Comparison of ENCODE assay signal across 8 mouse cellular contexts in genomic region chr17:50698410-50698809, GRCm38 (mm10).
A peak's percentile ranks its signal among the peaks of the same experiment; 100 is the strongest.
DNase-seq lines count a peak whose midpoint lies in the region; ATAC-seq and TF ChIP-seq lines count a peak whose summit lies in the region.
"Not testable (repeated sequence)": the region's sequence is repeated elsewhere in the genome, so short reads cannot be mapped to it uniquely, and the experiment has no call there.

No protein-coding gene starts in this region.

- H3K36me3 ChIP-seq in forebrain, embryonic 13.5 days (ENCODE audit: poor library complexity, severe bottlenecking); heart, embryonic 10.5 days; hindbrain, embryonic 12.5 days; intestine, postnatal 0 days (ENCODE audit: control insufficient read depth, insufficient read depth); limb, embryonic 14.5 days (ENCODE audit: control insufficient read depth, insufficient read depth, low read length); neural tube, embryonic 11.5 days (ENCODE audit: control insufficient read depth, insufficient read depth, low read length): not testable (repeated sequence)

- TF ChIP-seq CTCF in intestine, postnatal 0 days (IDR thresholded peaks at IDR 0.05; ENCODE audit: low read depth) = not testable (repeated sequence)

- H3K9me3 ChIP-seq in forebrain, embryonic 13.5 days (replicated peaks); heart, embryonic 10.5 days; hindbrain, embryonic 12.5 days (replicated peaks); intestine, postnatal 0 days (ENCODE audit: control insufficient read depth); limb, embryonic 14.5 days (ENCODE audit: control insufficient read depth, low read length); neural tube, embryonic 11.5 days (ENCODE audit: control insufficient read depth, low read length): not testable (repeated sequence)

- peak overlapping the region; percentile 56 for H3K4me2 ChIP-seq in forebrain, embryonic 13.5 days
- H3K4me2 ChIP-seq in hindbrain, embryonic 12.5 days (replicated peaks) = peak overlapping the region; percentile 47
- peak overlapping the region; percentile 54 for H3K4me2 ChIP-seq in intestine, postnatal 0 days (replicated peaks; ENCODE audit: low read depth)
- peak overlapping the region; percentile 31; the same call in 1 of the 2 replicates for H3K4me2 ChIP-seq in limb, embryonic 14.5 days (replicated peaks; ENCODE audit: low read depth, low read length, severe bottlenecking)
- peak overlapping the region; percentile 7; the same call in 1 of the 2 replicates for H3K4me2 ChIP-seq in neural tube, embryonic 11.5 days (ENCODE audit: low read depth)

- WGBS in forebrain, embryonic 13.5 days = 3% methylated on average over 36 of the region's 39 CpGs
- 7% methylated on average over 37 of the region's 39 CpGs for WGBS in heart, embryonic 10.5 days
- 2% methylated on average over 39 of the region's 39 CpGs for WGBS in hindbrain, embryonic 12.5 days
- 3% methylated on average over 34 of the region's 39 CpGs for WGBS in intestine, postnatal 0 days
- 2% methylated on average over 32 of the region's 39 CpGs for WGBS in limb, embryonic 14.5 days
- WGBS in neural tube, embryonic 11.5 days = 2% methylated on average over 33 of the region's 39 CpGs

- not testable (repeated sequence) for H3K9ac ChIP-seq in forebrain, embryonic 13.5 days; hindbrain, embryonic 12.5 days; intestine, postnatal 0 days (ENCODE audit: low read depth, low read length); limb, embryonic 14.5 days (ENCODE audit: low read depth, low read length, severe bottlenecking); neural tube, embryonic 11.5 days (ENCODE audit: low read length)

- not testable (repeated sequence) for H3K4me1 ChIP-seq in forebrain, embryonic 13.5 days; heart, embryonic 10.5 days; hindbrain, embryonic 12.5 days; intestine, postnatal 0 days (replicated peaks; ENCODE audit: control insufficient read depth, insufficient read depth, low read length); limb, embryonic 14.5 days (ENCODE audit: control insufficient read depth, insufficient read depth, low read length); neural tube, embryonic 11.5 days (ENCODE audit: control insufficient read depth, insufficient read depth, low read length)

- not testable (repeated sequence) for H3K27ac ChIP-seq in forebrain, embryonic 13.5 days; heart, embryonic 10.5 days; hindbrain, embryonic 12.5 days; intestine, postnatal 0 days (ENCODE audit: low read depth, low read length); limb, embryonic 14.5 days (replicated peaks; ENCODE audit: low read depth, low read length); neural tube, embryonic 11.5 days (ENCODE audit: low read depth, low read length)

- H3K4me3 ChIP-seq in forebrain, embryonic 13.5 days = peak overlapping the region; percentile 23; the same call in 1 of the 2 replicates
- peak overlapping the region; percentile 33 for H3K4me3 ChIP-seq in heart, embryonic 10.5 days
- peak overlapping the region; percentile 19 for H3K4me3 ChIP-seq in hindbrain, embryonic 12.5 days
- peak overlapping the region; percentile 17; the same call in 1 of the 2 replicates for H3K4me3 ChIP-seq in intestine, postnatal 0 days (ENCODE audit: low read depth, low read length)
- H3K4me3 ChIP-seq in limb, embryonic 14.5 days (replicated peaks; ENCODE audit: low read length) = peak overlapping the region; percentile 8; the same call in 1 of the 2 replicates
- H3K4me3 ChIP-seq in neural tube, embryonic 11.5 days (ENCODE audit: low read depth, low read length) = not testable (repeated sequence)

- TF ChIP-seq POLR2A in limb, embryonic 14.5 days (IDR thresholded peaks at IDR 0.05; ENCODE audit: borderline replicate concordance, extremely low read depth, insufficient read depth, insufficient read length) = not testable (repeated sequence)

- H3K27me3 ChIP-seq in forebrain, embryonic 13.5 days; heart, embryonic 10.5 days (ENCODE audit: insufficient read depth, poor library complexity, severe bottlenecking); hindbrain, embryonic 12.5 days; intestine, postnatal 0 days (replicated peaks; ENCODE audit: control insufficient read depth, insufficient read depth, low read length); limb, embryonic 14.5 days (ENCODE audit: control insufficient read depth, insufficient read depth, low read length); neural tube, embryonic 11.5 days (ENCODE audit: control insufficient read depth, insufficient read depth, low read length): not testable (repeated sequence)

- not testable (repeated sequence) for DNase-seq in heart, embryonic 10.5 days (ENCODE audit: low spot score); limb, embryonic 14.5 days (ENCODE audit: low spot score); neural tube, embryonic 11.5 days (ENCODE audit: low spot score)

- peak; percentile 43 for ATAC-seq in CD4-positive, CD25-positive, alpha-beta regulatory T cell, adult 4 months
- peak; percentile 80; the same call in 1 of the 2 replicates for ATAC-seq in forebrain, embryonic 13.5 days
- ATAC-seq in hindbrain, embryonic 12.5 days (ENCODE audit: low FRiP score); intestine, postnatal 0 days; limb, embryonic 14.5 days (ENCODE audit: low FRiP score, low read depth); neural tube, embryonic 11.5 days (ENCODE audit: insufficient read depth, low FRiP score, low TSS enrichment): not testable (repeated sequence)
- peak; percentile 60; the same call in 1 of the 2 replicates for ATAC-seq in megakaryocyte progenitor cell, adult 5-6 weeks (replicated peaks; ENCODE audit: poor library complexity)
